Mouse (Mus musculus) small intestine, adult 2 months (tissue): ENCODE measurements around the gene Acvr1. TPM values are rescaled to one million over a fixed set of nuclear protein-coding genes. Genes with fewer than 3 reads are reported as not detected.

Experiments
- H3K27ac ChIP-seq: fragments of 200-500 bp; 2 replicates; pipeline ENCODE4 v1.5.1; 2012; ENCODE audit warnings: low read depth, low read length, control low read depth, inconsistent platforms; ENCODE audit not compliant: insufficient read depth
- H3K27me3 ChIP-seq: fragments of 200-500 bp; 2 replicates; pipeline ENCODE4 v1.6.1; 2012; ENCODE audit warnings: mild to moderate bottlenecking, moderate library complexity, low read length, inconsistent platforms; ENCODE audit not compliant: control insufficient read depth, insufficient read depth
- H3K36me3 ChIP-seq: fragments of 200-500 bp; 2 replicates; pipeline ENCODE4 v1.6.1; 2012; ENCODE audit warnings: mild to moderate bottlenecking, low read length, control low read depth, inconsistent platforms; ENCODE audit not compliant: control insufficient read depth, insufficient read depth
- H3K4me1 ChIP-seq: fragments of 200-500 bp; 2 replicates; pipeline ENCODE4 v1.6.1; 2012; ENCODE audit warnings: low read length, inconsistent platforms, mixed read lengths; ENCODE audit not compliant: control insufficient read depth, insufficient read depth, insufficient read length
- H3K4me3 ChIP-seq: fragments of 200-500 bp; 2 replicates; pipeline ENCODE4 v1.5.1; 2012; ENCODE audit warnings: low read depth, mild to moderate bottlenecking, control low read depth, inconsistent platforms, low read length, moderate library complexity
- CTCF ChIP-seq: fragments of 200-500 bp; IDR thresholded peaks from 2 replicates; pipeline ENCODE4 v1.5.1; 2012; ENCODE audit warnings: low read depth, mild to moderate bottlenecking, control low read depth, inconsistent platforms, low read length, moderate library complexity, mixed read lengths; ENCODE audit not compliant: insufficient replicate concordance, insufficient read length; ENCODE audit errors: extremely low read depth
- POLR2A ChIP-seq: fragments of 200-500 bp; IDR thresholded peaks from 2 replicates; pipeline ENCODE4 v1.6.1; 2012; ENCODE audit warnings: low read depth, mild to moderate bottlenecking, control low read depth, inconsistent platforms, low read length, moderate library complexity
- WGBS: fragments of 180-500 bp; shearing (Covaris S2); methylation state at CpG from one replicate; pipeline ENCODE4 v1.1.7; 2018; 5-methylcytosine and 5-hydroxymethylcytosine counted together
- polyA plus RNA-seq: library from polyadenylated mRNA; depleted of rRNA; stranded (reverse); fragments of >200 nt; gene quantifications from 2 replicates; pipeline ENCODE4 v1.2.3, GENCODE M21; 2012

The Acvr1 gene
- polyA plus RNA-seq, 1 experiment = 3.1 TPM

DNA sequence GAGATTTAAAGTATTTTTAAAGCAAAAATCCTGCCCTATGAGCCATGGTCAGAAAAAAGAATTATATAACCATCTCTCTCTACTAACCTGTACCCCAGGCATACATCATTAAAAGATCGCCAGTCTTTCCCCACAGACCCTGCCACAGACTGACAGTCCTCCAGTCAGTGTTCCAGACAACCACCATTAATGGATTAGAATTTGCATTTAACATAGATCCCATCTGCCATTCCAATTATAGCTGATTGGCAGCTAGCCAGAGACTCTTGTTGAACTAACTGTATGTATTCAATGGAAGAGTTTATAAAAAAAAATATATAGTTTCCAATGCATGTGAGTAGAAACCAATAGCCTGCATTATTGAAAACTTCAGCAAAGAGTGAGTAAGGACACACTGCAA, 187.5 kb downstream of the Acvr1 start:
- Histone ChIP-seq H3K36me3 (no peaks in the 10 kb centered on the region), H3K4me3 (no peak overlapping the region), H3K27ac (no peak overlapping the region), H3K4me1 (no peaks in the 10 kb centered on the region), H3K27me3 (no peaks in the 10 kb centered on the region)
- TF ChIP-seq CTCF (no peak), POLR2A (no peak)
- 89% methylated on average over 1 of the region's 1 CpGs for WGBS

DNA sequence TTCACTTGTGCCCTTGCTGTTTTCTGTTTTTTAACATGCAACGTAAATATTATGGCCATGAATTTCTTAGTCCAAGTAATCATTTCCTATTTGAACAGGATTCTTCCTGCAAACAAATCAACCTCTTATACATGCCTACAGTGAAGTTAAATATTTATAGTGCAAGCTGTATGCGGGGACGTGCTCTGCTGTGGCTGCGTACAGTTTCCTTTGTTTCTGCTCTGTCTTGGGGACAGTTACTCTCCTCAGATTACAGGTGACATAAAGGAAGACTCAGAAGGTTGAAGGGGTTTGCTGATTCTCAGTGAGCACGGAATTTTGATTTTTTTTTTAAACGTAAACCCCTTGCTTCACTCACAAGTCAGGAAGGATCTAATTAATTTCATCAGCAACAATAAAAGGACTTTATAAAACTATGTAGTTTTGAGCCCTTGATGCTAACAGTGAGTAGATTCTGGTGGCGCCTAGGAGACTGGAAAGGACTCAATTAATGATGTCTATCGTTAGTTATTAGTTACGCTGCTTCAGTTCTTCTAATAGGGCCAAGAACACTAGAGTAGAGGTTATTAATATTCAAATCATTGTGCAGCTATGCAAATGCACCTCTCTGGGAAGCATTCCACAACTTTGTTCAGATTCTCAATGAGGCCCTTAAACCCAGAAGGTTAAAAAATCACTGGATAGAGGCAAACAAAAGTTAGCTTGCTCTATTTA, 189.4 kb downstream of the Acvr1 start:
- Histone ChIP-seq H3K27me3 (no peaks in the 10 kb centered on the region), H3K4me1 (no peaks in the 10 kb centered on the region), H3K4me3 (no peak overlapping the region), H3K27ac (no peak overlapping the region), H3K36me3 (no peaks in the 10 kb centered on the region)
- 69% methylated on average over 9 of the region's 9 CpGs for WGBS
- TF ChIP-seq CTCF (no peak), POLR2A (no peak)

DNA sequence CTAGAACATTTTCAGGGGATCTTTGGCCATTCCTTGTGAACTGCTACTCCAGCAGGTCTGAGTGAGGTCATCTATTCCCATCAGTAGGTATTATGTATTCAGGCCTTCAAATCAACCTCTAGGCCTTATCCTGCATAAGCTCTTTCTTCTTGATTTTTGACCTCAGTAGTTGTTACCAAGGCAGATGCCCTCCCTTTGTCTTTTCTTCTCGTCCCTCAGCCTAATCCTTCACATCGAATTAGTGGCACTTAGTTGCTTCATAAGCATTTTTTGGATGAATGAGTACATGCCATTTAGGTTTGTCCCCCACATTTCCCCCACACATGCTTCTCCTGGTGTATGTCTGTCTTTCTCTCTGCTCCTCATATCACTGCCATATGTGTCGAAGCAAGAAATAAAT, 200.8 kb downstream of the Acvr1 start:
- peaks cover 7% of the 10 kb centered on the region; the same call in 1 of the 2 replicates for H3K4me1 ChIP-seq
- H3K27ac ChIP-seq = no peak overlapping the region
- H3K27me3 ChIP-seq = no peaks in the 10 kb centered on the region
- TF ChIP-seq CTCF (no peak), POLR2A (no peak)
- no peak overlapping the region for H3K4me3 ChIP-seq
- 84% methylated on average over 3 of the region's 3 CpGs for whole genome bisulfite sequencing
- H3K36me3 ChIP-seq = no peaks in the 10 kb centered on the region

DNA sequence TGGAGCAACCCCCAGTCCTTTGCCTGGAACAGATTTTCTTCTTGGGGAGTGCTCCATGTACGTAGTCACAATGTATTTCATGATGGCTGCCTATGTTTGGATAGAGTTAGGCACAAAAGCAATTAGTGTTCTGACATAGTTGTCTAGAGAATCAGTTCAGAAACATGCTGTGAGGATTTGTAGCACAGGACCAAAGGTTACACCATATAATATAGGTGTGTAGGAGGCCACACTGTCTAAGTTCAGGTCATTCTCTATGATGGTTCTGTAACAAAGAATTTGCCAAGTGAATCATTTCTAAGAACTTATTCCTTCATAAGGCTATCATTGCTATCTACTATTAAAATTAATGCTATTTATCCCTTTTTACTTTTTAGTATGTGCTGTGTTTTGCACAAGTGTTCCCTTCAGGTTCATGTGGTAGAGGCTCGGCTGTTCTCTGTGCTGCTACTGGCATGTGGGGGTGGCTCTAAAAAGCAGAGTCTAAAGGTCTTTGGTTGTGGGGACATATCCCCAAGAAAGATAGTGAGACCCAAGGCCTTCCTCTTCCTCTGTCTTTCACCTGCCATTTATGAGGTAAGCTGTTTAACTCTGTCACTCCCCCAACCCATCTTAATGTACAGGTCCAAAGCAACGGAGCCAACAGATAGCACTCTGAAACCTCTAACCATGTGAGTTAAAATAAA, 205.5 kb downstream of the Acvr1 start:
- H3K36me3 ChIP-seq = no peaks in the 10 kb centered on the region
- H3K4me3 ChIP-seq = no peak overlapping the region
- H3K27ac ChIP-seq = no peak overlapping the region
- no peaks in the 10 kb centered on the region for H3K27me3 ChIP-seq
- H3K4me1 ChIP-seq = peaks cover 7% of the 10 kb centered on the region; the same call in 1 of the 2 replicates
- TF ChIP-seq CTCF = no peak
- no peak for TF ChIP-seq POLR2A
- WGBS = 46% methylated on average over 3 of the region's 3 CpGs

DNA sequence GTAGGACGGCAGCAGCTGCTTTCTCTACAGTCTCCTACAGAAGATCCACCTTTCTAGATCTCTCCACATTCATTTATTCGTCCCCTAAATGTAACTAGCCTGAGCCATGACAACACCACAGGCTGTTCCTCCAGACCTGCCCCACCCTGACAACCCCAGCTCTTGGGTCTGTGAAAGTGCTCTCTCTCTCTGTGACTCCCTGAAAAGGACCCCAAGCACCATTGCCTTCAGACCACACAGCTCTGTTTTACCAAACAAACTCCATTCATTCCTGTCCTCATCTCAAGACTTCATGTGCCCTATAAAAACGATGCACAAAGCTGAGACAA, 208.9 kb downstream of the Acvr1 start:
- Histone ChIP-seq H3K27me3 (no peaks in the 10 kb centered on the region), H3K4me3 (peak overlapping the region; percentile 95), H3K27ac (0 out of 2 replicates have a peak overlapping the region, but pooled peaks have one; percentile 15), H3K36me3 (no peaks in the 10 kb centered on the region), H3K4me1 (peaks cover 7% of the 10 kb centered on the region; the same call in 1 of the 2 replicates)
- WGBS = 6% methylated on average over 3 of the region's 3 CpGs
- TF ChIP-seq POLR2A = no peak
- no peak for TF ChIP-seq CTCF

DNA sequence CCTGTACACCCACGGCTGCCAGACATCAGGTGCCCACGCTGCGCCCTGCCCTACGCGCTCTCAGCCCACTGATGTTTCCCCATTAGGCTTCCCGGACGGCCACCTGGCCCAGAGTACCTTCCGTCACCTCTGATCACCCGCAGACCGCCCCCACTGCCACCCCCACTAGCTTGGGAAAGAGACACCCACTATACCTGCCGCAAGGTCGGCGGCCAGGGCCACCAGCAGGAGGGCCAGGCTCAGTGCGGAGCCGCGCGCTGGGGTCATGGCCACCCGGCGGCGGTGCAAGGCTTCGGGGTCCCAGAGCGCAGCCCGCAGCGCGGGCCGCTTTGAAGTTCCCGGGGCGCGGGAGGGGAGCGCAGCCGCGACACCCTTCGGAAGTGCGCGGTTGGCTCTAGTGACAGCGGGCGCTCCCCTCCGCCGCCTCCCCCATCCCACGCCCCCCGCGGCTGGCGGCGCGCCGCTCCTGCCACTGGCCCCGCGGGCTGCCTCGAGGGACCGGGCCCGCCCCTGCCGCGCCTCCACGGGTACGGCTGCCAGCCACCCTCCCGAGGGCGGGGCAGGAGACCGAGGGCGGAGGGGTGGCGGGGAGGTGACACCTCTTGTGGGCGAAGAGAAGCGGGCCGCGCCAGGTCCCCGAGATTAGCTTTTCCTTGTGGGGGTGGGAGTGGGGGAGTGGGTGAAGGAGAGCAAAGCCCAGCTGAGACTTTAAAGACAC, 209.4 kb downstream of the Acvr1 start, which contains the start of gene Acvr1c:
Gene Acvr1c, minus strand, starts transcription at position 482 of the 718 bp plus-strand sequence.
- WGBS = 2% methylated on average over 56 of the region's 65 CpGs
- Histone ChIP-seq H3K4me3 (peak within 1 kb of the TSS; percentile 95), H3K4me1 (peaks cover 7% of the 10 kb centered on the region; the same call in 1 of the 2 replicates), H3K36me3 (no peaks in the 10 kb centered on the region), H3K27me3 (no peaks in the 10 kb centered on the region), H3K27ac (peak within 1 kb of the TSS; percentile 35; the same call in 1 of the 2 replicates)
- no peak for TF ChIP-seq CTCF
- TF ChIP-seq POLR2A = no peak

DNA sequence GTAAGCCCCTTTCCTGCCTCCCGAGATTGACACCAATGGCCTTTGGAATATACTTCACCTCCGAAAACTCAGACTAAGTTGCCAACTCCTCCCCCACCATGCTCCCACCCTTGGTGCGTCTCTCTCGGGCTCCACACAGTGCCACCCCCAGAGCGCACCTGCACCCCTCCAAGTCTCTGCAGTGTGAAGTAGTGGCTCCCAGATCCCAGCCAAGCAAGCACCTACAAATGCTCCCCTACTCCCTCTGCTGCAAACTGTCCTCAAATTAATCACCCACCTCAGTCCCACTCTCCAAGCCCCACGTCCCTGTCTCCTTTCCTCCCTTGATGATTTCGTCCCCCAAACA, 209.9 kb downstream of the Acvr1 start:
- H3K27ac ChIP-seq = peak overlapping the region; percentile 35; the same call in 1 of the 2 replicates
- TF ChIP-seq CTCF (no peak), POLR2A (no peak)
- peak overlapping the region; percentile 95 for H3K4me3 ChIP-seq
- peaks cover 5% of the 10 kb centered on the region; the same call in 1 of the 2 replicates for H3K4me1 ChIP-seq
- no peaks in the 10 kb centered on the region for H3K27me3 ChIP-seq
- H3K36me3 ChIP-seq = no peaks in the 10 kb centered on the region
- WGBS = under 1% methylated on average over 7 of the region's 7 CpGs
